Mouse (Mus musculus): Measurements from ENCODE around the gene Gm21970.

DNA sequence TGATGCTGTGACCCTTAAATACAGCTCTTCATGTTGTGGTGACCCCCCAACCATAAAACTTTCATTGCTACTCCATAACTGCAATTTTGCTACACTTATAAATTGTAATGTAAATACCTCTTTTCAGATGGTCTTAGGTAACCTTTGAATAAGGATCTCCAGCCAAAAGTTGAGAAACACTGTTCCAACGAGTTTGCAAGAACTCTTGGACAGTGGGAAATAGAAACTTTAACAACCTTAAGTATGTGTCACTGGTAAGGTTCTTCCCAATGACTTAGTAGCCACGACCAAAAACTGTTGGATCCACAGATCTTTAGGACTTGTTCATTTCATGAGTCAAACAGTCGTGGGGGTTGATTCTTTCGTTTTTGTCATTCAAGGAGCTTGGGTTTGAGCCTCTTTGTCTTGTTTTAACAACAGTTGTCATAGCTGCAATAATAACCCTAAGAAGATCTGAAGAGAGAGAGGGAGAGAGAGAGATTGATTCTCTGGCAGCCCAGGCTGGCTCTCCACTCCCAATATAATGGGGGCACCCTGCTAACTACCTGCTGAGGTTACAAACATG lies 72.4 kb downstream of the Gm21970 start:
- no peak for TF ChIP-seq CTCF (IDR thresholded peaks at IDR 0.05; ENCODE audit: low read depth, low read length)
- no peak for TF ChIP-seq POLR2A (IDR thresholded peaks at IDR 0.05; ENCODE audit: insufficient read depth, low read length)

Measured in ES-Bruce4 (cell line).